Mouse (Mus musculus) bone marrow macrophage, adult 2 months (primary cell): ENCODE data around the gene Theg.

Experiments
- CTCF ChIP-seq: IDR thresholded peaks from 2 replicates; pipeline ENCODE4 v1.5.1; 2012; ENCODE audit warnings: low read depth, mild to moderate bottlenecking, low read length, moderate library complexity
- POLR2A ChIP-seq: IDR thresholded peaks from 2 replicates; pipeline ENCODE4 v1.6.1; 2012; ENCODE audit warnings: mild to moderate bottlenecking, low read depth, low read length, borderline replicate concordance

DNA sequence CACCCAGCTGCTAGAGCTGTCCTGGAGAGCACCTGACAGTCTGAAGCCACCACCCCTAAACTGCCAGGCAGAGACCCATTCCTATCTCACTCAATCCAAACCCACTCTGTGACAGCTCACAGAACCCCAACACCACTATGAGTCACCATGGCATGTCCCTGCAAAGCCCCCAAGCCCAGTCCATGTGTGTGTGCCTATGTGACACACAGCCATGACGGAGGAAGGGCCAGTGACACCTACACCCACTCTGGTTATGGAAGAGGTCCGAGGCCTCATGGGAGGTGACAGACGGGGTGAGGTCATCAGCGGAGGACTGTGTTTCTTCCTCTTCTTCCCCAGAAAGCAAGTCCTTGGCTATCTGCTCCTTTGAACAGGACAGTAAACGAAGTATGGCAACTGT lies 38.6 kb downstream of the Theg start:
- no peak for TF ChIP-seq CTCF
- no peak for TF ChIP-seq POLR2A
